Mouse (Mus musculus) stomach, embryonic 16.5 days (tissue): ENCODE measurements around the gene Vmn2r23. TPM values are rescaled to one million over a fixed set of nuclear protein-coding genes. Genes with fewer than 3 reads are reported as not detected.

ENCODE experiments used
- polyA plus RNA-seq: library from polyadenylated mRNA; unstranded; fragments of >200 nt; fragmentation: Nextera tagmentation; extraction: Ambion mirVana; gene quantifications from 2 replicates; pipeline ENCODE4 v1.2.1, GENCODE M21; 2015

The Vmn2r23 gene
- polyA plus RNA-seq, 1 experiment from 2014 or later, result not detected

Other genes starting within 250 kb of the Vmn2r23 start
- gene Vmn2r21, start 169.3 kb upstream of the Vmn2r23 start, polyA plus RNA-seq, result not detected in 2 replicates
- not detected in 2 replicates for gene Vmn2r22, start 51.9 kb upstream of the Vmn2r23 start, polyA plus RNA-seq
- not detected in 2 replicates for gene Vmn2r24, start 76.2 kb downstream of the Vmn2r23 start, polyA plus RNA-seq
- not detected in 2 replicates for gene Vmn2r25, start 150.8 kb downstream of the Vmn2r23 start, polyA plus RNA-seq